Mouse (Mus musculus): ENCODE results near the gene Dvl1. TPM values are rescaled to one million over a fixed set of nuclear protein-coding genes. Genes with fewer than 3 reads are reported as not detected.

Gene Dvl1
- total and polyA plus RNA-seq, 2 experiments from 2014 or later = 2.8 to 76.4 TPM

DNA sequence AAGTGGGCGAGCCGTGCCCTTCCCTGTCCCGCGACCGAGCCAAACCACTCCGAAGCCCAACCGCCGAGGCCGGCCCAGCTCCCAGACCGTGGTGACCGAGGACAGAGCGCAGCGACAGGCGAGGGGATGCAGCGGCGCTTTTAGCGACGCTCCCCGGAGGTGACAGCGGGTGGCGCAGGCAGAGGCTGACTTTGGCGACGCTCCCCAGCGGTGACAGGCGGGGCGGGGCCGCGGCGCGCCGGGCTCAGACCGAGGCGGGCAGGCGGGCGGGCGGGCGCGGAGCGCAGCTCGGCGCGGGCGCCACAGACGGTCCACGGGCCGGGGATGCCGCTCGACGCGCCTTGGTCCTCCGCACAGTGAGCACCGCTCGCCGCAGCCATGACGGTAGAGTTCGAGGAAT is 44.8 kb downstream of the Dvl1 start:
- WGBS = under 1% methylated on average over 56 of the region's 56 CpGs
- Histone ChIP-seq H3K9me3 (replicated peaks; ENCODE audit: control insufficient read depth, low read length) (no peaks in the 10 kb centered on the region), H3K36me3 (replicated peaks; ENCODE audit: control insufficient read depth, insufficient read depth, low read length) (peaks cover 31% of the 10 kb centered on the region), H3K4me3 (ENCODE audit: low read depth, low read length) (peak overlapping the region; percentile 80), H3K27ac (ENCODE audit: low read depth) (peak overlapping the region; percentile 97), H3K9ac (replicated peaks; ENCODE audit: low read depth, low read length) (peak overlapping the region; percentile 80), H3K4me1 (ENCODE audit: control insufficient read depth, insufficient read depth) (peaks cover 27% of the 10 kb centered on the region), H3K4me2 (ENCODE audit: low read depth, low read length) (peak overlapping the region; percentile 99), H3K27me3 (ENCODE audit: control insufficient read depth, insufficient read depth, low read length) (no peaks in the 10 kb centered on the region)
- TF ChIP-seq CTCF (IDR thresholded peaks at IDR 0.05; ENCODE audit: low read depth) = peak; percentile 19; the same call in 1 of the 2 replicates
- 0 out of 2 replicates have a peak, but pooled peaks have one; percentile 12 for TF ChIP-seq EP300 (IDR thresholded peaks at IDR 0.05; ENCODE audit: low read depth)
- peak; percentile 89 for ATAC-seq (ENCODE audit: insufficient read depth, low read depth)
- DNase-seq (ENCODE audit: low spot score) = peak; percentile 84

DNA sequence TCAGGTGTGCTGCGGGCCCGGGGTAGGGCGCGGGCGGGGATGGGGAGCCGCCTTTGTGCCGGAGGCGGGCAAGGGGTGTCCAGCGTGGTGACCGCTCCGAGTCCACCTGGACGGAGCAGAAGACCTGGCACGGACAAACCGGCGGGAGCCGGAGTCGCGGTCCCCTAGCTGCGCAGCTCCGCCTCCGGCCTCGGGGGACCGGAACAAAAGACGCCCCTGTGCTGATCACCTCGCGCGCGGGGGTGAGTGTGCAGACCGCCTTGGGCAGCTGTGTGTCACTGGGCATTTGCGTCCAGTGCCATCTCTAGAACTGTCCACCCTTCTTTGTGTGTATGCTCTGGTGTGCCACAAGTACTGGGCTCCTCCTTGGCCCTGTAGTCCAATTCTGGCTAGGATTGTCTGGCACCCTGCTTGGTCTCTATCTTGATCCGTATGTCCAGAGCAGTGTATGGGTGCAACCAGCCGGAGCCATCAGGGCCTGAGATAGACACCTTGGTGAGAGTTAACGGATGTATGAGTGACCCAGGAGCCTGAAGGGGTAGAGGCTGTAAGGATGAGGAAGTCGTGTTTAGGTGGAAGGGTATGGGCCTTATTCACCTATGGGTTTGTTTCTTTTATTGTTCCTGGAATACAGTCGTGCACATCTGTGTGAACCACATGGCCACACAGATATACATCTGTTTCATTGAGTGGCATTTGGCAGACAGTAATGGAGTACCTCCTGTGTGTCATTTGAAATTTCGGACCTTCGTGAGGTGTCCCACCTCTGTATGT is 45.4 kb downstream of the Dvl1 start:
- ATAC-seq (ENCODE audit: insufficient read depth, low read depth) (peak; percentile 19; the same call in 1 of the 2 replicates), DNase-seq (ENCODE audit: low spot score) (no peak)
- Histone ChIP-seq H3K27me3 (ENCODE audit: control insufficient read depth, insufficient read depth, low read length) (no peaks in the 10 kb centered on the region), H3K4me1 (ENCODE audit: control insufficient read depth, insufficient read depth) (peaks cover 27% of the 10 kb centered on the region), H3K36me3 (replicated peaks; ENCODE audit: control insufficient read depth, insufficient read depth, low read length) (peaks cover 27% of the 10 kb centered on the region), H3K4me3 (ENCODE audit: low read depth, low read length) (peak overlapping the region; percentile 80), H3K4me2 (ENCODE audit: low read depth, low read length) (peak overlapping the region; percentile 99), H3K9ac (replicated peaks; ENCODE audit: low read depth, low read length) (peak overlapping the region; percentile 80), H3K9me3 (replicated peaks; ENCODE audit: control insufficient read depth, low read length) (no peaks in the 10 kb centered on the region), H3K27ac (ENCODE audit: low read depth) (peak overlapping the region; percentile 97)
- WGBS = 4% methylated on average over 36 of the region's 37 CpGs
- no peak for TF ChIP-seq EP300 (IDR thresholded peaks at IDR 0.05; ENCODE audit: low read depth)
- no peak for TF ChIP-seq CTCF (IDR thresholded peaks at IDR 0.05; ENCODE audit: low read depth)

DNA sequence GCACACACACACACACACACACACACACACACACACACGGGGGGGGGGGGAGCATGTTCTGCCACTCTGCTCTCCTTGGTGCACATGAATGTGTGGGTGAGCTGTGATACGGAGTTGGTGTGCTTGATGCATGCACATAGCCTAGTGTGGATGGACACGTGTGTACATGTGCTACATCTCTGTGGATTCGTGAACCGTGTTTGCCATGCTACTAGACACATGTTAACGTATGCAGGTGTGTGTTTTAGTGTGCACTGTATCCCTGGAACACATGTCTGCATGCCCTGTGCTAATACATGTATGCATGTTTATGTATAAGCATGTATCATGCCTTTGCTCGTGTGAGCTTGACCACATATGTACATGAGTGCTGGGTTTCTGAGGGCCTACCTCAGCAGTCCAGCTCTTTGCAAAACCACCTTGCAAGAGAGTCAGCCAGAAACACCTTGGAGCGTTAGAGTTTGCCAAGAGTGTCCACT is 46.0 kb downstream of the Dvl1 start:
- no peak overlapping the region for H3K9ac ChIP-seq (replicated peaks; ENCODE audit: low read depth, low read length)
- DNase-seq (ENCODE audit: low spot score) (no peak), ATAC-seq (ENCODE audit: insufficient read depth, low read depth) (no peak)
- H3K27ac ChIP-seq (ENCODE audit: low read depth) = no peak overlapping the region
- peaks cover 21% of the 10 kb centered on the region for H3K36me3 ChIP-seq (replicated peaks; ENCODE audit: control insufficient read depth, insufficient read depth, low read length)
- WGBS = 69% methylated on average over 8 of the region's 8 CpGs
- H3K27me3 ChIP-seq (ENCODE audit: control insufficient read depth, insufficient read depth, low read length) = no peaks in the 10 kb centered on the region
- peak overlapping the region; percentile 99 for H3K4me2 ChIP-seq (ENCODE audit: low read depth, low read length)
- TF ChIP-seq EP300 (IDR thresholded peaks at IDR 0.05; ENCODE audit: low read depth) (no peak), CTCF (IDR thresholded peaks at IDR 0.05; ENCODE audit: low read depth) (no peak)
- peak overlapping the region; percentile 80 for H3K4me3 ChIP-seq (ENCODE audit: low read depth, low read length)
- H3K4me1 ChIP-seq (ENCODE audit: control insufficient read depth, insufficient read depth) = peaks cover 27% of the 10 kb centered on the region
- H3K9me3 ChIP-seq (replicated peaks; ENCODE audit: control insufficient read depth, low read length) = no peaks in the 10 kb centered on the region

DNA sequence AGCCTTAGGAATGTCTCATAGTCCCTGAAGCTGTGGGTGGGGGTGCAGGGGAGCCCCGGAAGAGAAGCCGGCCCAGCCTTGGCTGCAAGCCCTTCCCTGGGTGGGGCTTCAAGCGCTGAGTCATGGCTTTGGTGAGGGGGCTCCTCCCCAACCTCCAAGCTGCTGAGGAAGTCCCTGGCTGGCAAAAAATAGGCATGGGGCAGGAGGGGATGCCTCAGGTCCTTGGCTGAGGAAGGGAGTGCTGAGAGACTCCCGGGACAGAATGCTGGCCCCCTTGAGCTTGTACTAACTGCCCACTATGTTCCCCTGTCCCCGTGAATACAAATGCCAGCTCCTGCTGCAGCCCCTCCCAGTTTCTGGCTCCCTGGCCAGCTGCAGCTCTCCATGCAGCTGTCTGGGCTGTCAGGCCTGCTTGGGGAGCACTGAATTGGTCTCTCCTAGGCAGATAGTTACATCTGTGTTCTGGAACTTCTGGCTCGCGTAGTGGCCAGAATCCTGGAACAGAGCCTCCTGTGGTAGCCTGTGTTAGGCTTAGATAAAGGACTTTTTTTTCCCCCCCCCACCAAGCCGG is 47.2 kb downstream of the Dvl1 start:
- H3K4me3 ChIP-seq (ENCODE audit: low read depth, low read length) = peak overlapping the region; percentile 6; the same call in 1 of the 2 replicates

DNA sequence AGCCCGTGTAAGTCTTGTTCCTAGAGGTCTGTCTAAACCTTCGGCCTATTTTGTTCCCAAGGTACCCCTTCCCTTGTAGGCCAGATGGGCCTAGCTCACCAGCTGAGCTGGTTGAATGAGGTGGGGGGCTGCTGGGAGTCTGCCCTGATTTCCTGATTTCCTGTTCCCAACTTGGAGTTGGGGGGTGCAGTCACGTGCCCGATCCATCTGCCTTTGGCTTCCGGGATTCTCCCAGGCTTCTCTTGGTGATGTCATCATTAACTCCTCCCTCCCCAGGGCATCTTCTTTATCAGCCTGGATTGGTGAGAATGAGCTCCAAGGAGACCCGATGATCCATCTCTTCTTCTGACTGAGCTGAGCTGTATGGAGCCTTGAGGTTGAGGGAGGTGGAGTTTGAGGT is 48.0 kb downstream of the Dvl1 start:
- DNase-seq (ENCODE audit: low spot score) (no peak), ATAC-seq (ENCODE audit: insufficient read depth, low read depth) (no peak)
- Histone ChIP-seq H3K9me3 (replicated peaks; ENCODE audit: control insufficient read depth, low read length) (no peaks in the 10 kb centered on the region), H3K36me3 (replicated peaks; ENCODE audit: control insufficient read depth, insufficient read depth, low read length) (peaks cover 26% of the 10 kb centered on the region), H3K27ac (ENCODE audit: low read depth) (peak overlapping the region; percentile 72), H3K4me3 (ENCODE audit: low read depth, low read length) (peak overlapping the region; percentile 6; the same call in 1 of the 2 replicates), H3K9ac (replicated peaks; ENCODE audit: low read depth, low read length) (0 out of 2 replicates have a peak overlapping the region, but pooled peaks have one; percentile 16), H3K27me3 (ENCODE audit: control insufficient read depth, insufficient read depth, low read length) (no peaks in the 10 kb centered on the region), H3K4me1 (ENCODE audit: control insufficient read depth, insufficient read depth) (peaks cover 27% of the 10 kb centered on the region), H3K4me2 (ENCODE audit: low read depth, low read length) (peak overlapping the region; percentile 99)
- no peak for TF ChIP-seq EP300 (IDR thresholded peaks at IDR 0.05; ENCODE audit: low read depth)
- 35% methylated on average over 6 of the region's 6 CpGs for WGBS

More for the DNA sequence above, 47.2 kb downstream of the Dvl1 start:
- ATAC-seq (ENCODE audit: insufficient read depth, low read depth) (no peak), DNase-seq (ENCODE audit: low spot score) (no peak)
- H3K4me2 ChIP-seq (ENCODE audit: low read depth, low read length) = peak overlapping the region; percentile 99
- no peaks in the 10 kb centered on the region for H3K27me3 ChIP-seq (ENCODE audit: control insufficient read depth, insufficient read depth, low read length)
- H3K36me3 ChIP-seq (replicated peaks; ENCODE audit: control insufficient read depth, insufficient read depth, low read length) = peaks cover 21% of the 10 kb centered on the region
- 18% methylated on average over 8 of the region's 8 CpGs for WGBS
- peak overlapping the region; percentile 72 for H3K27ac ChIP-seq (ENCODE audit: low read depth)
- H3K9me3 ChIP-seq (replicated peaks; ENCODE audit: control insufficient read depth, low read length) = no peaks in the 10 kb centered on the region
- 0 out of 2 replicates have a peak overlapping the region, but pooled peaks have one; percentile 11 for H3K9ac ChIP-seq (replicated peaks; ENCODE audit: low read depth, low read length)
- peaks cover 27% of the 10 kb centered on the region for H3K4me1 ChIP-seq (ENCODE audit: control insufficient read depth, insufficient read depth)
- no peak for TF ChIP-seq EP300 (IDR thresholded peaks at IDR 0.05; ENCODE audit: low read depth)
- TF ChIP-seq CTCF (IDR thresholded peaks at IDR 0.05; ENCODE audit: low read depth) = no peak
